Mouse (Mus musculus): ENCODE data around the gene Slc4a2.

GRCm38 (mm10) chr5:24389658-24390020 lies 34.0 kb upstream of the Slc4a2 start:
- TF ChIP-seq CTCF (IDR thresholded peaks at IDR 0.05; ENCODE audit: low read depth, low read length), result no peak
- no peak for TF ChIP-seq GATA1 (IDR thresholded peaks at IDR 0.05; ENCODE audit: borderline replicate concordance, low read length)
- TF ChIP-seq GATA2 (IDR thresholded peaks at IDR 0.05; ENCODE audit: borderline replicate concordance, low read depth, low read length), result no peak
- TF ChIP-seq POLR2AphosphoS5 (IDR thresholded peaks at IDR 0.05; ENCODE audit: insufficient replicate concordance, low read depth, low read length), result no peak

Data from G1E (cell line).